Mouse (Mus musculus): ENCODE results near the gene Trip4.
A peak's percentile ranks its signal among the peaks of the same experiment; 100 is the strongest.
"Not testable (repeated sequence)": the region's sequence is repeated elsewhere in the genome, so short reads cannot be mapped to it uniquely, and the experiment has no call there.

The Trip4 gene

DNA sequence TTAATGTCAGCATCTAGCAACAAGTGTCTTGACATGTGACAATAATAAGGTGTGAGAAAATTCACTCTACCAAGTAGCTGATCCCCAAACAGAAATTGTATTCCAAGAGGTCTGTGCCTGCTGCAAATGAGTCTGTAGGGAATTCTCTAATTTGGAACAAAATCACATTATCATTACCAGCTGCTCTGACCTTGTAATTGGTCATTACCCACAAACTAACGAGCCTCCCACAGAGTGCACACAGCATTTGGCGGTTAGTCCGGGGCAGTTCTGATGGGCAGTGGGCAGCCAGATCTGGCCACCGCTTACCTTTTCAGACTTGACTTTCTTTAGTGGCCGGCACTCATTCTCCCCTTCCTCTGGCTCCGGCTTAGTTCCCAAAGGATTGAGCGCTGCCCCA lies 114.3 kb downstream of the Trip4 start:
- DNase-seq (ENCODE audit: low spot score in 2 of 2), result no peak

DNA sequence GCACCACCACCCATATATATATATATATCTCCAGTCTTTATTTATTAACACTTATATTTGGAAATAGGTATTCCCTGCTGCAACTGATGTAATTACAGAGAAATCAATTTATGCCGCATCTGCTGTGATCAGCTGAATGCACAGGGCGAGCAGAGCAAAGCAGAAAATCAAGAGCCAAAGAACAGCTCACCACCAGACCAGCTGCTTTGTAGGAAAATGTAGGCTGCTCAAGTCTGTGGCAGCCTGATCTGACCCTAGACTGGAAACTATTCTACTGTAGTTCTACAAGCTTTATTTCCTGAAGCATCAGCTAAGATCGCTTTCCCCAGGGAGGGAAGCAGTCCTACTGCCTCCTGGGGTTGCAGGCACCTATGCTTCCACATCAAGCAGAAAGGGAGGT lies 115.1 kb downstream of the Trip4 start:
- DNase-seq (ENCODE audit: low spot score in 2 of 2), result no peak

DNA sequence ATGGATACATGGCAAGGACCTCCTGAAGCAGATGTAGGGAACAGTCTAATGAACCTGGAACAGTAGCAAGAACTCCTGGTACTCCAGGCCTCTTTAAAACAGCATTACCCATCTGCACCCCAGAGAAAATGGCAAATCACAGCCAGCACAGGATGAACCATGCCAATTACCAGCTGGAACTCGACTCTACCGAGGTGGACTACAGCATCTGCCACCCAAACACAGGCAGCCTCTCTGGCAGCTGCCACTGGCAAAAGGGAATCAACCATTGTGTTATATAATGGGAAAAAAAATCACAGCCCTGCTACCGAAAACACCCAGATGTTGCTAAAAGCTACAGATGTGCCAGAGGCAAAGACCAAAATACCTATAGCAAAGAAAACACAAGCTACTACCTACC lies 115.5 kb downstream of the Trip4 start:
- no peak for DNase-seq (ENCODE audit: low spot score in 2 of 2)

DNA sequence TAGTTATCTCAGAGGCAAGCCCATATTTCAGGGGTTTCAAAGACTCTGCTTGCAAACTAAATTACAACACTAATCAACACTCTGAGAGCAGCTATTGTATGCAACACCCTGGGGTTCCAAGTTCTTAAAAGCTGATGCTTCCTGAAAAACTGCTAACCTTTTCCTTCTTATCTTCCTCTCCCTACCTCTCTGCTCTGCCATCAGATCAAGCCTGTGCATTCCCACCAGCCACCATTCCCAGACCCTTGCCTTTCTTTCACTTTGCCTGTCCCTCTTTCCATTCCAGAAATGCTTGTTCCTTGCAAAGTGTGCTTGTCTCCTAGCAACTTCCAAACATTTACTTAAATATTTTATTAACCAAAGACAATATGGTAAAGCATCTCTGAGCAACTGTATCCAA lies 116.7 kb downstream of the Trip4 start:
- DNase-seq (ENCODE audit: low spot score in 2 of 2), result no peak

DNA sequence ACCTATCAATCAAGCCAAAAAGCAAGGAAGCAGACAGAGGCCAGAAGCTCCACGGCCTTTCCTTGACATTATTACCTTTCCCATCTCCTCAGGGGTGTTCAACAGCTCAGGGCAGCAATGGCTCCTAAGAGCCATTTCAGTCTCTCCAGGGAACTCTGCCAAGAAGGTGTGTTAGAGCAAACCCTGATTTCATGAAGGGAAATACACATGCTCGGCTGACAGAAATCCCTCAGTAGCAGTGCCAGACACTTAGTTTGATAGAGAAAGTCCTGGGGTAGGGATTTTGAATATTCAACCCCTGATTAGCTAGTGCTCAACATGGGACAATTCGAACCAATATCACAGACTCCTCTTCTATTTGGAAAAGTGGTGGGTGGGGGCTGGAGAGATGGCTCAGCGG lies 117.5 kb downstream of the Trip4 start:
- no peak for DNase-seq (ENCODE audit: low spot score in 2 of 2)

DNA sequence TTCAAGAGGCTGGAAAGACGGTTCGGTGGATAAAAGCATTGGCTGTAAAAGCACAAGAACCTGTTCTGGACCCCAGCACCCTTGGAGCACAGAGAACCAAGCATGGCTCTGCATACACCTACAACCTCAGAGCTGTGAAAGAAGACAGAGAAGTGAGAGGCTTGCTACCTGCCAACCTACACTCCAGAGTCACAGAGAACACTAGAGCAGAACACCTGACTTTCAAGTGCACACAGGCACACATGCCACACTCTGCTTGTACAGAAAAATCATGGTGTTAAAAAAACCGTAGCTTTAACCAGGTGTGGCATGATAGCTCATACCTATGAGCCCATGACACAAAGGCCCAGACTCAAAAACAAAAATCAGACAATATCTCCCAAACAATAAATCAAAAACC lies 118.8 kb downstream of the Trip4 start:
- no peak for DNase-seq (ENCODE audit: low spot score in 2 of 2)

DNA sequence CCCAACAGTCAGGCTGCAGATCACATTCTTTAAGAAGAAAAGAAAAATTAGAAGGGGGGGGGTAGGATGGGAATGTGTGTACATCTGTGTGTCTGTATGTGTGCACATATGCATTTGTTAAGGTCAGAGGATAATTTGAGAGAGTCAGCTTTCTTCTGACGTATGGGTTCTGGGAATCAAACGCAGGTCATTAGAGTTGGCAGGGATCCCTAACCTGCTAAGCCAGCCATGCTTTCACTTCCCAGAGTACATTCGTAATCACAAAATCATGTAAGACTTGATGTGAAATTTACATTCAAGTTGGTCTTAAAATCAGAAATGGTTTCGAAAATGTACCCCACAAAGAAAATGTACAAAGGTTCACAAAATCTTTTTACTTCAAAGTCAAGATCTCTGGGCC lies 120.0 kb downstream of the Trip4 start:
- DNase-seq (ENCODE audit: low spot score in 2 of 2), result no peak

DNA sequence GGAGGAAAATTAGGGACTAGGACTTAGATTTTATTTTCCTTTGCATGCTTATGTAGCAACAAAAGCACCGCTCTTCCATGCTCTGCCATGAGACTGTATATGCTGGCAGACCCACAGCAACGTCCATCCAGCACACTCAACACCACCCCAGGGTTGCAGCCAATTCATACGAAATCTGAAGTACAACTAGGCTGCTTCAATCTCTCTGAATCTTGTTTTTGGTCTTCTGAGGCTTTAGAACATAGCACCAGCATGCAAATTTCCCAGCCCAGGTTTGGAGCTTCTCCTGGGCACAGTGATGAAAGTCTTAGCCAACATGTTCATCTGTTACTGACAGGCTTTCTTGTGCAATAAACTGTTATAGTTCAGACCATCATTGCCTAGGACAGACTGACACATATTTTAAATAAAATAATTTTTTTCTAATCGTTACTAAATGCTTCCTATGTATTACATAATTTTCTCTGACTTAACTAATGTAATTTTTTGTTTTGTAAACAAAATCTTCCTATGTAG lies 120.7 kb downstream of the Trip4 start:
- no peak for DNase-seq (ENCODE audit: low spot score in 2 of 2)

DNA sequence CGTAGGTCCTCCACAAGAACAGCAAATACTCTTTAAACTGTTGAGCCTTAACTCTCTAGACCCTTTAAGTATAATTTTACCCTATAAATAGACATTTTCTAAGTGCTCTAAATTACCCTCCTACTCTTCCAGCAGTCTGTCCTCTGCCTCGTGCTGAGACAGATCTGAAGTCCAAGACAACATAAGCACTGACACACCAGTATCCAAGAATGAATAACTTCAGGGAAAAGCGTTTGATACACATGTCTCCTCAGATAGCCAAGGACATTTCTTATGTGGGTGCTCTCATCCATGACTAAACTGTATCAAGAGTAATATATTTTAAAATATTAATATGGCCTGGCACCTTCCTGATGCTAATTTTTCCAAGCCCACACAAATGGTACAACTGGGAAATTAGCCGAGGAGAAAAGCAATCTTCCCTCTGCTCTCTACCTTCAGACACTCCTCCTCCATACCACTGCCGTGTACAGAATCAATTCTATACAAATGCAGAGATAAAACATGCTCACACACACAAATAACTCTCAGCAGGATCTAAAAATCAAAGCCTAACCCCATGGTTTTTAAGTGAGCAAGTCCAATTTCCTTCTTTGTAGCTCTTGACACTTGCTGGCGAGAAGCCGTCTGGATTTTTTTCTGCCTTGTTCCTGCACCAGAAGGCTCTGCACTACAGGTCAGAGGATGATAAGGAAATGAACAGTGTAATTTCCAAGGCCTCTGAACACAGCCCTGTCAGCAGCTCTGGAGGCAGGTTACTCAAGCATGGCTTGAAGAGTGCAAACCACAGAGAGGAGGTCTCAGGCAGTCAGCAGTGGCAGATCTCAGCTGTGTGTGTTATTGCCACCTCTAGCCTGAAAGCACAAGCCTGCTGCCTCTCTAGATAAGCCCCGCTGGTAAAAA lies 121.5 kb downstream of the Trip4 start:
- DNase-seq (ENCODE audit: low spot score in 2 of 2), result peak in 1 of 2 experiments; percentile 14

DNA sequence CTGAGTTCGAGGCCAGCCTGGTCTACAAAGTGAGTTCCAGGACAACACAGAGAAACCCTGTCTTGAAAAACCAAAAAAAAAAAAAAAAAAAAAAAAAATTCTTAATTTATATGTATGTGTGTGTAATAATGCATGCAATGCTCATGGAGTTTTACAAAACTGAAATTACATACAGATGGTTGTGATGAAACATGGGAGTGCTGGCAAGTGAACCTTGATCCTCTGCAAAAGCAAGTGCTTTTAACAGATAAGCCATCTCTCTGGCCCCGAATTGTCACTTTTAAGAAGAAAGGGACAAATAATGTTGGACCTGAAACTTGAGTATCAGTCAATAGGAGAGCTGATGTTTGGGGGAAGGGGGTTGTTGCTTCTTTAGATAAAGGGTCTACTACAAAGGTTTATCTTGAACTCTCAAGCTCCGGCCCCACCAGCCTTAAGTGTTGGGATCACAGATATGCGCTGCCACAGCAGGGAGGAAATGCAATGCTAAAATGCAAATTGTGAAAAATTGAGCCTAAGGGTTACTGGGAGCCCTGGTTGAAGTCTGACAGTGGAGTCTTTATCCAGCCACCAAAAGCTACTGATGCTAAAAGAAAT lies 122.7 kb downstream of the Trip4 start:
- DNase-seq (ENCODE audit: low spot score in 2 of 2), result no peak

DNA sequence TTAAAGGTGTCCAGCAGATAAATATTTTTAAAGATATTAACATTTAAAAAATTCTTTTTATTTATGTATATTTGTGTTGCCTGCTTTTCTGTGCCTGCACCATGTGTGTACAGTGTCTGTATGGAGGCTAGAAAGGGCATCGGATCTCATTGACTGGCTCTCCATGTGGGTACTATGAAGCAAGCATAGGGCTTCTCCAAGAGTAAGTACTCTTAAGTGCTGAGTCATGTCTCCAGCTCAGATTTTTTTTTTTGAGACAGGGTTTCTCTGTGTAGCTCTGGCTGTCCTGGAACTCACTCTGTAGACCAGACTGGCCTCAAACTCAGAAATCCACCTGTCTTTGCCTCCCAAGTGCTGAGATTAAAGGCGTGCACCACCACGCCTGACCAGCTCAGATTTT lies 129.0 kb downstream of the Trip4 start:
- DNase-seq (ENCODE audit: low spot score in 2 of 2), result not testable (repeated sequence)

All from frontal cortex, postnatal 36 days (tissue).